Mouse (Mus musculus) cerebellum, postnatal 25 days (tissue): ENCODE data around the gene Glis2.
A peak's percentile ranks its signal among the peaks of the same experiment; 100 is the strongest.

ENCODE experiments used
- DNase-seq, 2 experiments: peaks; one replicate each; pipeline ENCODE4 v3.0.0; 2021; ENCODE audit warnings: mixed read lengths in 2 of 2

The Glis2 gene

GRCm38 (mm10) chr16:4641119-4641838 lies 46.8 kb downstream of the Glis2 start:
- DNase-seq: no peak

- peak in 1 of 2 experiments; percentile 5 for DNase-seq
Observed at GRCm38 (mm10) chr16:4642190-4642589, 47.7 kb downstream of the Glis2 start.

GRCm38 (mm10) chr16:4642937-4643336 lies 48.4 kb downstream of the Glis2 start:
- DNase-seq: peak in 1 of 2 experiments; percentile 5

- DNase-seq: peak; percentile 85 to 90
Observed at GRCm38 (mm10) chr16:4643670-4644419, 49.3 kb downstream of the Glis2 start.

- DNase-seq: no peak
Observed at GRCm38 (mm10) chr16:4645867-4646266, 51.4 kb downstream of the Glis2 start.

- DNase-seq: no peak
Observed at GRCm38 (mm10) chr16:4646831-4647230, 52.3 kb downstream of the Glis2 start.

- DNase-seq: no peak
Observed at GRCm38 (mm10) chr16:4647651-4648141, 53.2 kb downstream of the Glis2 start.

GRCm38 (mm10) chr16:4648416-4649023 lies 54.0 kb downstream of the Glis2 start:
- DNase-seq: no peak

GRCm38 (mm10) chr16:4649211-4649610 lies 54.7 kb downstream of the Glis2 start:
- DNase-seq: no peak

- DNase-seq: no peak
Observed at GRCm38 (mm10) chr16:4649692-4650091, 55.2 kb downstream of the Glis2 start.

- DNase-seq: no peak
Observed at GRCm38 (mm10) chr16:4650161-4650560, 55.6 kb downstream of the Glis2 start.

GRCm38 (mm10) chr16:4651081-4651480 lies 56.6 kb downstream of the Glis2 start:
- no peak for DNase-seq

GRCm38 (mm10) chr16:4651624-4652023 lies 57.1 kb downstream of the Glis2 start:
- DNase-seq: no peak

GRCm38 (mm10) chr16:4652707-4653416 lies 58.3 kb downstream of the Glis2 start:
- peak; percentile 80 to 84 for DNase-seq

GRCm38 (mm10) chr16:4654706-4655105 lies 60.2 kb downstream of the Glis2 start:
- peak; percentile 48 to 67 for DNase-seq

- DNase-seq: peak in 1 of 2 experiments; percentile 34
Observed at GRCm38 (mm10) chr16:4655251-4655734, 60.8 kb downstream of the Glis2 start.

GRCm38 (mm10) chr16:4655764-4656570 lies 61.5 kb downstream of the Glis2 start:
- peak in 1 of 2 experiments; percentile 42 for DNase-seq

- DNase-seq: no peak
Observed at GRCm38 (mm10) chr16:4656571-4657081, 62.1 kb downstream of the Glis2 start.

- no peak for DNase-seq
Observed at GRCm38 (mm10) chr16:4658781-4659245, 64.3 kb downstream of the Glis2 start.

- no peak for DNase-seq
Observed at GRCm38 (mm10) chr16:4659326-4659725, 64.8 kb downstream of the Glis2 start.

GRCm38 (mm10) chr16:4661605-4662004 lies 67.1 kb downstream of the Glis2 start:
- no peak for DNase-seq
